Mouse (Mus musculus): ENCODE data around the gene Fah.

Fah gene

GRCm38 (mm10) chr7:84606293-84606749, at the start of gene Fah:
Gene Fah (minus strand): TSS chr7:84606722.
- DNase-seq (ENCODE audit: low spot score in 2 of 2) = peak in 1 of 2 experiments; percentile 60

GRCm38 (mm10) chr7:84652740-84653139, 46.2 kb upstream of the Fah start:
- no peak for DNase-seq (ENCODE audit: low spot score in 2 of 2)

GRCm38 (mm10) chr7:84651987-84652321, 45.4 kb upstream of the Fah start:
- no peak for DNase-seq (ENCODE audit: low spot score in 2 of 2)

- DNase-seq (ENCODE audit: low spot score in 2 of 2) = peak; percentile 63 to 68
Measured at GRCm38 (mm10) chr7:84651303-84651986, 44.9 kb upstream of the Fah start.

- no peak for DNase-seq (ENCODE audit: low spot score in 2 of 2)
Measured at GRCm38 (mm10) chr7:84649016-84649415, 42.5 kb upstream of the Fah start.

GRCm38 (mm10) chr7:84646256-84646655, 39.7 kb upstream of the Fah start:
- no peak for DNase-seq (ENCODE audit: low spot score in 2 of 2)

- no peak for DNase-seq (ENCODE audit: low spot score in 2 of 2)
Measured at GRCm38 (mm10) chr7:84643270-84643998, 36.9 kb upstream of the Fah start.

- no peak for DNase-seq (ENCODE audit: low spot score in 2 of 2)
Measured at GRCm38 (mm10) chr7:84642159-84642928, 35.8 kb upstream of the Fah start.

GRCm38 (mm10) chr7:84636939-84637338, 30.4 kb upstream of the Fah start:
- no peak for DNase-seq (ENCODE audit: low spot score in 2 of 2)

GRCm38 (mm10) chr7:84631878-84632277, 25.4 kb upstream of the Fah start:
- DNase-seq (ENCODE audit: low spot score in 2 of 2) = no peak

GRCm38 (mm10) chr7:84623718-84624117, 17.2 kb upstream of the Fah start:
- no peak for DNase-seq (ENCODE audit: low spot score in 2 of 2)

GRCm38 (mm10) chr7:84620956-84621355, 14.4 kb upstream of the Fah start:
- DNase-seq (ENCODE audit: low spot score in 2 of 2) = no peak

GRCm38 (mm10) chr7:84618951-84619350, 12.4 kb upstream of the Fah start:
- DNase-seq (ENCODE audit: low spot score in 2 of 2) = no peak

GRCm38 (mm10) chr7:84612445-84612844, 5.9 kb upstream of the Fah start:
- DNase-seq (ENCODE audit: low spot score in 2 of 2) = no peak

GRCm38 (mm10) chr7:84611609-84612008, 5.1 kb upstream of the Fah start:
- no peak for DNase-seq (ENCODE audit: low spot score in 2 of 2)

- DNase-seq (ENCODE audit: low spot score in 2 of 2) = peak; percentile 71 to 82
Measured at GRCm38 (mm10) chr7:84605704-84606292, 724 bp downstream of the Fah start.

- no peak for DNase-seq (ENCODE audit: low spot score in 2 of 2)
Measured at GRCm38 (mm10) chr7:84605033-84605687, 1.4 kb downstream of the Fah start.

GRCm38 (mm10) chr7:84604501-84604900, 2.0 kb downstream of the Fah start:
- peak in 1 of 2 experiments; percentile 46 for DNase-seq (ENCODE audit: low spot score in 2 of 2)

- DNase-seq (ENCODE audit: low spot score in 2 of 2) = no peak
Measured at GRCm38 (mm10) chr7:84601331-84601730, 5.2 kb downstream of the Fah start.

GRCm38 (mm10) chr7:84600631-84601030, 5.9 kb downstream of the Fah start:
- DNase-seq (ENCODE audit: low spot score in 2 of 2) = no peak

GRCm38 (mm10) chr7:84596633-84597032, 9.9 kb downstream of the Fah start:
- no peak for DNase-seq (ENCODE audit: low spot score in 2 of 2)

GRCm38 (mm10) chr7:84596002-84596401, 10.5 kb downstream of the Fah start:
- no peak for DNase-seq (ENCODE audit: low spot score in 2 of 2)

Data from spleen, postnatal 4 days (tissue).